Comparison of ENCODE assay signal across 19 mouse cellular contexts in the genomic region with DNA sequence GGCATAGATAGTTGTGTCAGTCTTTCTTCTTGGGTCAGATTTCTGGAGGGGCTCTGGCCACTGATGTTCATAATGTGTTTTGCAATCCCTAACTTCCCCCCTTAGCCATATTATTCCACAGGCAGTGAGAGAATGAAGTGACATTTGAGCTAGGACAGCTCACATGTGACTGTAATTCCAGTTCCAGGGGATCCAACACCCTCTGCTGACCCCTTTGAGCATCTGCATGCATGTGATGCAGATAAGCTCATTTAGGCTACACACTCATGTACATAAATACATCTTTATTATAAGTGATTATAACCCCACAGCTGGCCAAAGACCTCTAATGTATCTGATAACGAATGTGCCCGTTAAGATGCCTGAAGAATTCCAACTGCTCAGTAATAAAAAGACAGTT. TPM values are rescaled to one million over a fixed set of nuclear protein-coding genes. Genes with fewer than 3 reads are reported as not detected.
"Had no signal": no experiment of that assay in that cellular context is flagged by ENCODE, and none has a peak within 500 bp of the region (broad histone marks: within the 10 kb centered on the region; RNA-seq: fewer than 3 reads in every experiment).

No protein-coding gene starts in this region.

- H3K9me3 ChIP-seq: liver, embryonic 12.5 days; midbrain, embryonic 10.5 days; midbrain, embryonic 12.5 days; neural tube, embryonic 13.5 days; neural tube, embryonic 15.5 days had no signal

- DNase-seq: lung, adult 2 months; midbrain, embryonic 14.5 days; retina, postnatal 1 day; right cerebral cortex, adult 18-20 months; right cerebral cortex, postnatal 25 days; right cerebral cortex, postnatal 4 days; spleen, adult 18-20 months; thymus, adult 18-20 months; thymus, postnatal 14 days; thymus, postnatal 36 days had no signal

- H3K4me3 ChIP-seq: liver, embryonic 12.5 days; midbrain, embryonic 10.5 days; midbrain, embryonic 12.5 days; myocyte; neural tube, embryonic 13.5 days; neural tube, embryonic 15.5 days had no signal

- H3K27ac ChIP-seq: liver, embryonic 12.5 days; liver, embryonic 14.5 days; midbrain, embryonic 10.5 days; midbrain, embryonic 12.5 days; neural tube, embryonic 13.5 days; neural tube, embryonic 15.5 days had no signal

- H3K9ac ChIP-seq: liver, embryonic 12.5 days; liver, embryonic 14.5 days; midbrain, embryonic 12.5 days; neural tube, embryonic 13.5 days; neural tube, embryonic 15.5 days had no signal

- ATAC-seq: liver, embryonic 12.5 days; midbrain, embryonic 16.5 days had no signal

- H3K36me3 ChIP-seq: liver, embryonic 12.5 days; midbrain, embryonic 10.5 days; midbrain, embryonic 12.5 days; neural tube, embryonic 13.5 days; neural tube, embryonic 15.5 days had no signal

- H3K27me3 ChIP-seq: liver, embryonic 12.5 days; midbrain, embryonic 12.5 days; neural tube, embryonic 13.5 days; neural tube, embryonic 15.5 days had no signal

- H3K4me2 ChIP-seq: liver, embryonic 12.5 days; midbrain, embryonic 12.5 days; neural tube, embryonic 13.5 days; neural tube, embryonic 15.5 days had no signal

- H3K4me1 ChIP-seq: liver, embryonic 12.5 days; midbrain, embryonic 12.5 days had no signal

RNA-seq across cellular contexts. Expression of a gene that starts 33.7 kb away (rescaled TPM):
- total RNA-seq: megakaryocyte-erythroid progenitor cell, adult 5-6 weeks had no signal
